Mouse (Mus musculus): Measurements from ENCODE around the gene Ccdc88b.

GRCm38 (mm10) chr19:6825384-6825783 is 32.6 kb downstream of the Ccdc88b start:
- TF ChIP-seq CTCF (IDR thresholded peaks at IDR 0.05; ENCODE audit: borderline replicate concordance, extremely low read depth, insufficient read depth, insufficient read length) (no peak), POLR2A (IDR thresholded peaks at IDR 0.05; ENCODE audit: borderline replicate concordance, extremely low read depth, insufficient read depth, insufficient read length, poor library complexity, severe bottlenecking) (no peak)

Data from brain, embryonic 14.5 days (tissue).